Mouse (Mus musculus): Measurements from ENCODE around the gene Cd247.

Cd247 gene

DNA sequence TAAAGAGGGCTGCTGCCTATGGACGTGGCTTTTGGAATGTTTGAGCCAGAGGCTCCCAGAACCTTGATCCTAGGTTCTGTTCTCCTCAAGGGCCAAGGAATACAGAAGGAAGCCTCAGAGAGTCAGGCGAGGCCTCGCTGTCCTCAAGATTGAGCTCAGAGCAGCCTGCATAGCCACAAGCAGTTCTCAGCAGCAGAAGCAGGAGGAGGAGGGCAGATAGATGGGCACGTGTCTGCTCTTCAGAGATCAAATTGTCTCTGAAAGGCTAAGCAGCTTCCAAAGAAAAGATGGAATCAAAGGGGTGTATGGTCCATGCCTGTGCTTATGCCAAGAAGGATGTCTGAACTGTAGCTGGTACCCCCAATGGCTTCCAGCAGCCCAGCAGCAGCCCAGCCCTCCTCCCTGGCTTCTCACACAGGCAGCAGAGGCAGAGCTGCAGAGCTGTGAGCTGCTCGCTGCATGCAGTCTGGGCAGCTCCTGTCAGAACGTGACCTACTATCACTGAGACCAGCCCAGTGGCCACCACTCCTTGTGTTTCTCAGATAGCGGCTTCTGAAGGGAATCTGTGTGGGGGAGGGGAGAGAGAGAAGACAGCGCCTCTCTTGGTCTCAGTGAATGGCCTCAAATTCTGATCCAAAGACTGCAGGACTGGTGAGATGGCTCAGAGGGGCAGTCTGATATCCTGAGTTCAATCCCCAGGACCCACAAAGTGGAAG is 29.8 kb downstream of the Cd247 start:
- peak; percentile 58 for DNase-seq (ENCODE audit: low spot score)

DNA sequence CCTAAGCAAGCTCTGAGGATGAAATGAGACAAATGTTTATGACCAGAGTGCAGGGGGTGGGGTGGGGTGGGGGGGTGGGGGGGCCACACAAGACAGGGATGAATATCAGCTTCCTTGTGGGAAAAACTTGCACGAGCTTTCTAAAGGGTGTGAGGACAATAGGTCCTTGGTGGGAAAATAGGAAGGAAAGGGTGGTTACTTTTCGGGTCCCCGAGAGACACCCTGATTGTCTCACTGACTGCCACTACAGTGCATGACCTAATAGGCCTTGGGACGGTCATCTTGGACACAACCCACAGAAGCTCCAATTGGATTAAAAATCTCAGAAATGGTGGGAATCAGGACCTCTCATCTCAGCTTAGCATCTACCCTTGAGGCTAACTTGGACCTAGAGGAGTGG is 30.7 kb downstream of the Cd247 start:
- DNase-seq (ENCODE audit: low spot score): no peak

DNA sequence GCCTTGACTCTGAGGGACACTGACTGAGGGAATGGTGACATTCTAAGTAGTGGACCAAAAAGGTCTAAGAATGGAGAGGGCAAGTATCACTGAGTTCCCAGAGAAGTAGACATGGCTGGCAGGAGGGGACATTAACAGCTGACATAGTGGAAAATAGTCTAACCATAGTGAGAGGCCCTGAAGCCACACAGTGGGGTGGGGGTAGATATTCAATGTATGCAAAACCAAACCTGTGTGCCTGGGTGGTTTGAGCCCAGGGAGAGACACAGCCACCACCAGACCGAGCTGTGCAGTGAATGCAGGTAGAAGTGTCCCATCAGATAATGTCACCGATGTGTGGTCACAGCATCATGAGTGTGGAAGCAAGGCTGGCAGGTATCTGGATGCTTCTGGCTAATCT is 33.5 kb downstream of the Cd247 start:
- DNase-seq (ENCODE audit: low spot score): no peak

DNA sequence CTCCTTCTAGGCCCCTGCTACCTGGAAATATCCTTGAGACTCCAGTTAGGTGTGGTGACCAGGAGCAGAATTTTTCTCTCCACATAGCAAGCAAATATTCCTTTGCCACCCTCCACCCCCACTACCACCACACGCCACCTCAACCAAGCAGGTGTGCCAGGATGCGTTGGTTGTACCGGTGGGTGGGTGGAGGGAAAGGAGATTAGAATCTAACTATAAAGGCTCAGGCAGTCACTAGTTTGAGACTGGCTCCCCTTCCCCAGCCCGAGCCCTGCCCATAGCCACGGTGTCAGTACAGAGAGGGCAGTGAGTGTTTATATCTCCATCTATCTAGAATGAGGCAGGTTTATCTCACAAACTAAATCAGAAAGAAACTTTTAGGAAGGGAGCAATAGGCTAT is 39.7 kb downstream of the Cd247 start:
- DNase-seq (ENCODE audit: low spot score): no peak

DNA sequence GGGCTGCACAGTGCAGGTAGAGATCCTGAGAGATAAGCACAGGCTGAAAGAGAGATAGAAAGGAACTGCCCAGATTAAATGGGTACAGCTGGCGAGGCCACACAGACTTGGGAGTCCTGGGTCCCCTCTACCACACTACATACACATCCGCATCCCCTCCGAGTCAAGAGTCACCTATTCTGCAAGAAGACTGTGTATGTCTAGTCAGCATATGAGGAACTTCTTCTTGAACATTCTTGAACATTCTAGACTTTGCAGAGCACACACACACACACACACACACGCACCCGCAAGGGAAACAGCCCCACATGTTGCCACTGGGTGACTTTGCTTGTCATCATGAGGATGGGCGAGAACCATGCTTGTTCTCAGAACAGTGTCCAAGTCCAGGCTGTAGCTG is 40.1 kb downstream of the Cd247 start:
- DNase-seq (ENCODE audit: low spot score): no peak

DNA sequence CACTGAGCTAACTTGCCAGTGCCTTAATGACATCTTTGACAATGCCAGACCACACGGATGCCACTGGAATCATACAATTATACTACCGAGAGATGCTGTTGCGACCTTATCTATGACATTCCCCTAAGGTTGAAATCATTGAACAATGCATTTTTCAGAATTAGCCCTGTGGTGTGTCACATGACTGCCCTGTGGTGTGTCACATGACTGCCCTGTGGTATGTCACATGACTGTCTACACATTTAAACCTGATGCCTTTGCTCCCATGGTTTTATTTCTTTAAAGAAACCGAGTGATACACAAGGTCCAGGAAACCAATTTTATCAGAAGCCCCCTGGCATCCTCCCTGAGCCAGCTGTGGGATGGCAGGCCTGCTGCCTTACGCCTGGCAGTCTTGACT is 41.4 kb downstream of the Cd247 start:
- no peak for DNase-seq (ENCODE audit: low spot score)

DNA sequence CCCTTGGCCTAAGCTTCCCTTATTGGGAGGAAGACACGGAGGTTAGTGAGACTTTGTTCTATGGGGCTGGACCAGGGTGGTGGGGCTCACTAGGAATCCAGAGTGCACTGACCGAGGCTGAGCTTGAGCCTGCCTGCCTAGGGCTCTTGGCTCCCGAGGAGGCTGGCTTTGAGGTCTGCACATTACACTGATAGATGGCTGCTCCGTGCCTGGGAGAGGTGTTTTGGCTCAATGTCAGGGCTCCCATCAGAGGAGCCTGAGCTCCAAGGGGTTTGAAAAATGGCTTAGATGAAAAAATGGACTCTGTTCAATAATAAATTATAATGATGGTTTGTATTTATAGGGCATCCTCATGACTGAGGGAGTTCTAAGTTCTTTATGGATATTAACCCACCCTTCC is 44.8 kb downstream of the Cd247 start:
- no peak for DNase-seq (ENCODE audit: low spot score)

DNA sequence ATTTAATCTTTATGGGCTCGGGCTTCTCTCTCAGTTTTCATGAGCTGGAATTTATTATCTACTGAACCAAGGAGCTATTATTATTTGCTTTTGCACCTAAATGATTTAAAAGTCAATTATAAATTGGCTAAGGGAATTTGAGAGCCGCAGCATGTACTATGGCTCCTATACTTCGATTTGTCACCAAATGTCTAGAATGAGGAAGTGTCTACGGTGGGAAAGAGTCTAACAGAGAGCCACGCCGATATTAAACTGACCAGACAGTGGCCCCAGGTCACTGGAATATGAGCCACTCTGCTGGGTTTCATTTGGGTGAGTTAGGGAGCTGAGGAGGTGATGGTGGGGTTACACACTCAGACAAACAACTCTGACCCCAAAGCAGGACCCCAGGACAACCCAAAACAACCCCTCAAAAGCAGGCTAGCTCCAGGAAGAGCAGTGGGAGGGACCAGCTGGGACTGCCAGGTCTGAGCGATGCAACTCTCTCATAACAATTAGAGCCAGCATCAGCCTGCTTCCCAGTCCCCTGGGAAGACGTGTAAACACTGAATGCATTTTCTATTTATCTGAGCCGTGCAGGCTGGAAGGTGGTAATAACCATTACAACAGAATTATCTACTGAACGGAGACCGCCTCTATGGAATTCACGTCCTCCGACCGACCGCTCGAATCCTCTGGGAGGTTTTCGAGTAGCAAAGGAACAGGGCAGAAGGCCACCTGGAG is 45.6 kb downstream of the Cd247 start:
- DNase-seq (ENCODE audit: low spot score): no peak

DNA sequence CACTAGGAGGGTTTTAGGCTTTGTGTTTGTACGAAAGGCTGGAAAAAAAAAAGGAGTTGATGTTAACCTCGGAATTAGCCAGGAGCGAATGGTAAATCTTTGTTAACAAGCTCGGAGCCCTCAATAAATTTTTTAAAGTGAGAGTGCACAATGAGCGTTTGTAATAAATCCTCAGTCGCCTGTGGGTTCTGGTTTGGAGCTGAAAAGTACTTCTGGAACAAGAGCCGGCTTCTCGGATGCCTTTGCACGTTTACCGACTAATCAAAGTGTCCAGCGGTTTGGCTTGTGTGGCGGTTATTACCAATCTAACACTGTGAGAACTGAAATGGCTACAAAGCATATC is 46.1 kb downstream of the Cd247 start:
- no peak for DNase-seq (ENCODE audit: low spot score)

DNA sequence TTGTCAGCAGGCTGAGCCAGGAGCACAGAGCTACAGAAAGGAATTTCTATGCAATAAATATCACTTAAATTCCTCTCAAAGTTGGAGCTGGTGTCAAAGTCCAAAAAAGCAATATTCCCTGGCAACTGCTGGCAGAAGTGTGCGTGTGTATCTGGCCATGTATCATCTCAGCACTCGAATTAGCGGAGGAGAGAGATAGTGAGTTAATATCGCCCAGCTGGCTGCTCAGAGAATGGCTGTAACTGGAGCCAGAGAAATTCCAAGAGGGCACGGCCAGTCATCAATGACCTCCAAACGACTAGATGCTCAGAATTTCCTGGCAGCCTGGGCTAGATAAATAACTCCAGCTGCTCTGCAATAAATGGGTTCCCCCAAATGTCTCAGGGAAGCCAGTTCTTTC is 48.0 kb downstream of the Cd247 start:
- peak; percentile 40 for DNase-seq (ENCODE audit: low spot score)

DNA sequence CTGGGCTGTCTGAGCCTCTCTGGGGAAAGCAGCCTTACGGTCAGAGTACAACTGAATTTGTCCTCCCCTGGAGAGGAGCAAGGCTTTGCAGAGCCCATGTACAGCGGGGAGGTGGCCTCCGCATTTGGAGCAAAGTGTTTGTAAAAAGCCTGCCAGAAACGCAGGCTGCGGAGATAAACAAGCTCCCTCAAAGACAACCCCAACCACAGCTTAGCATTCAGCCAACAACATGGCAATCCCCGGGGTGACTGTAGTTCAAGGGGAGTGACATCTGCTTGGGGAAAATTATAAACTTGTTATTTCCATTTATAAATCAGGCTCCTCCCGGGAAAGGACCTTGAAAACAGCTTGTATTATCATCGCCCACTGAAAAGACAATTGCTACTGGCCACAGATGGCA is 49.1 kb downstream of the Cd247 start:
- no peak for DNase-seq (ENCODE audit: low spot score)

DNA sequence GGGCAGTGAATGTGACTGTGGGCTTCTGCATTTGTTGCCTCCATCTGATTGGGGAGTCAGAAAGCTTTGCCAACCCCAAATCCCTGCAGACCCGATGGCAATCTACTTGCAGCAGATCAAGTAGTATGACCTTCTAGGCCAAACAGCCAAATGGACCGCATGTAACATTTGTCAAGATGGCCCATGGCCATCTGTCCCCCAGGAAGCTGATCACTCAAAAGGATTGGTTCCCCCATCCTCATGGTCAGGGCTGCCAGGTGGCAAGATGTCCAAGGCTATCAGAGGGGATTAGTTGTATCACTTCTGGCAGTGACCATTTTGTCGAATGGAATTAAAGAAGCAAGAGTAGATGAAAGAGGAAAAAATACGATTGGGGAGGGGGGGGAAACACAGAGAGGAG is 50.7 kb downstream of the Cd247 start:
- DNase-seq (ENCODE audit: low spot score): no peak

DNA sequence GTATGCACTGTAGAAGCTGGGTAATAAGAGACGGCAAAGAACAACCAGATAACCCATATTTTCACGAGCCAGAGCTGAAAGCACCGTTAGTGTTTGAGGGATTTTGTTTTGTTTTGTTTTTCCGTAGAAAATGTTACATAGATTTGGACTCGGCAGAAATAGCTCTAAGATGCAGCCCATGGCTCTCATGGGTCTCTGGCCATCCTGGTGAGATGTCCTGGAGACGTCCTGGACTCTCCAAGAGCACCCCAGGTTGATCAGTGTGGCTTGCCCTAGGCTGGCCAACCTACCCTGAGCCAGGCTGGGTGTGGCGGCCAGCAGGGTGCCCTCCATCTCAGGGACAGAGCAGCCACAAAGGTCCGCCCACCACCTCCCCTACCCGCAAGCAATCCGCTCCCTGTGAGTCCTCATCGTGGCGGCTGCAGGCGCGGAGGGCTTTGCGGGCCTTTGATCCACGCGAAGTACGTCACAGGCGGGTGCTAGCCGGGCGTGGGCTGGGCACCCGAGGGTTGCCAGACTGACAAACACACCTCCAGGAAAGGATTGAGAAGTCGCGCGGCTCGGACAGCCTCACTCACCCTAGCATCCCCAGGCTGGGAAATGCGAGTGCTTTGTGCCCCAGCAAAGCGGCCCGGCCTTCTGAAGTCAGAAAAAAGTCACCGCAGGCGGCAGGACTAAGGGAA is 52.2 kb downstream of the Cd247 start:
- no peak for DNase-seq (ENCODE audit: low spot score)

DNA sequence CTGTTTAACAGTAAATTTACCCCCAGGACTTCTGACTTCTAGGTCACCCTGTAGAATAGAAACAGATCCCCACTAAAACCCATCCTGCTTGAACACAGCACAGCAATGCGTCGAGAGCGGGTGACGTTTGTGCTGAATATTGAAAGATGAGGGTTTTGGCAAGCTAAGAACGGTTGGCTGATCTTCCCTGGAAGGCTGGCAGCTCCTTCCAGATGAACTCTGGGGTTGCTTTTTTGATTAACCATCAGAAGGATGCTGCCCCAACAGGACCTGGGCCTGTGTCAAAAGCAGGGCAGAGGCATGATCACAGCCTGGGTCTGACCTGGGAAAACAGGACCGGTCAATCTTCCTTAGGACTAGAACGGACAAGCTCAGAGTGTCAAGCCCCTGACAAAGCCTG is 53.7 kb downstream of the Cd247 start:
- no peak for DNase-seq (ENCODE audit: low spot score)

DNA sequence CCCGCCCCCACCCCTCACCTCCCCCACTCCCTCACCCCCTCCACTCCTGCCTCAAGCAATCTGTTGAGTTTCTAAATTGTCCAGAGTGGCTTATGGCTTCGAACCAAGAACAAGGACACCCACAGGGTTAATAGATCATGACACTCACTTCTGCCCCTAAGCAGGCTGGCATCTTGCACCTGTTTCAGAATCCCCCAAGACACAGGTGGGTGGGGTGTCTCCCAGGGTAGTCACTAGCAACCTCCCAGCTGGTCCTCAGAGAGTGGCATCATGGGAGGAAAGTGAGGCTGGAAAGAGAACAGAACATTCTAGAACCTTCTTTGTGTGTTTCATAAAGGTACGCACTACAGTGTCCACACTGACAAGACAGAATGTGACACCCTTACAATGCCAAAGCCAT is 55.1 kb downstream of the Cd247 start:
- DNase-seq (ENCODE audit: low spot score): no peak

DNA sequence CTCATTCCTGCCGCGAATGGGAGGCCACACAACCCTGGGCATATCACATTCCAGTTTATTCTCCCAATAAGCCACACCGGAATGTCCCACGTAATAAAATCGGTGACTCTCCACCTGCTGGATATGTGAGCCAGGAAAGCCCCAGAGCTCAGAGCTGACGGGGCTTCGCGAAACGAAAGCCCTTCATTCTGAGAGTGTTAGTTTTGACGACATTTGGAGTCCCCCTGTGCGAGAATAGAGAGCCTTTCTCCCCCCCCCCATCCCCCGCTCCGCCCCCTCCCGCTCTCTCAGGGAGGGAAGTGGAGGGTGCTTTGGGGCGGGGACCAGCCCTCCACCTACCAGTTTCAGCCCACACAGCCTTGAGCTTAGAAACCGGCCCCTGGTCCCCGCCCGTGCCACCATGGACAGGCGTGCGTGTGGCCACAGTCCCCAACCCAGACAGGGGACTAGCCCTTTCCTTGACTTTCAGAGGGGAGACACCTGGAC is 56.0 kb downstream of the Cd247 start:
- DNase-seq (ENCODE audit: low spot score): peak; percentile 35

DNA sequence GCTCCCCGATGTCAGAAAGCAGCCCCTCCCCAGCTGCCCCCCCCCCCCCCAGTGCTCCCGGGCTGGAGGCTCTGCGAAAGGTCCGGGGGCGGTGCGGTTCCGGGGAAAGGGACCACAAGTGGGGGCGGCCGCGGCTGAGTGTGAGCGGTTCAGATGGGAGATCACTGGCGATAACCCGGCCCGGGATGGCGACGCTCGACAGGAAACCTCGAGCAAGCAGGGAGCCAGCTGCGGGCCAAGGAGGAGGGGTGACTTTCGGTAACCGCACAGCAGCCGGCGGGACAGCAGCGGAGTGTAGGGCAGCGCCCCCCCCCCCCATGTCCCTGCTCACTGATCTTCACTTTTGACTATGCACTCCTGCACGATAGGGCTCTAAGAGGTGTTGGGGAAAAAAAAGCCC is 56.5 kb downstream of the Cd247 start:
- DNase-seq (ENCODE audit: low spot score): peak; percentile 23

DNA sequence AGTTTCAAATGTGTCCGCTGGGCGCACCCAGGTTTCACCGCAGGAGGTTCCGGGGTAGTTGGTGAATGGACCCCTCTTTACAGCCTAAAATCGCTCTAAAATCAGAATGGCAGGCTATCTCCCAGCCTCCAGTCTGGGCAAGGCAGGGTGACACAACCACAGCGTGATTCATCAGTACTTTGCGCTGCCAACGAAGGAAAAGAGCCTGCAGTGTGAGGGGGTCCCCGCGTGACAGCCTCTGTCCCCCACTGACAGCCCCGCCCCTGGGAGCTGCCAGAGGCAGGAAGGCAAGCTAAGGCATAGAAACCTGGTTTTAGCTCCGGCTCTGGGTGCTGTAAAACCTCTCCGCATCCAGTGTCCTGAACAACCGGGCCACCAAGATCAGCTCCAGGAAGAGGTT is 56.9 kb downstream of the Cd247 start:
- DNase-seq (ENCODE audit: low spot score): no peak

DNA sequence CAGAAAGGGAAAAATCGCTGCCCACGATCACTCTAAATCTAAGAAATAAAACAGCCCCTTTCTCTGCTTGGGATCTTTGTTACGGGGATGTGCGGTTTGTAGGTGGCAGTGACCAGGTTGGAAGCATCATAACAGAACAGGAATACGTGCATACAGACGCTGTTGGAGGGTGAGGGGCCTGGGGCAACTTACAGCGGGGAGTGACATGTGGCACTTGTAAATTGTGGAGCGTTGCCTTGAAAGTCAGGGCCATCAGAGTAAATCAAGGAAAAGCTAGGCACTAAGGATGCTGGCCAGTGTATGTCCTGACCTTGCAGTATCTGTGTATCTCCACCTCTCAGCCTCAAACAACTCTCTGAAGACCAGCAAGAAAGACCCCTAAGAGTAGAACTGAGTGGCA is 59.9 kb downstream of the Cd247 start:
- no peak for DNase-seq (ENCODE audit: low spot score)

DNA sequence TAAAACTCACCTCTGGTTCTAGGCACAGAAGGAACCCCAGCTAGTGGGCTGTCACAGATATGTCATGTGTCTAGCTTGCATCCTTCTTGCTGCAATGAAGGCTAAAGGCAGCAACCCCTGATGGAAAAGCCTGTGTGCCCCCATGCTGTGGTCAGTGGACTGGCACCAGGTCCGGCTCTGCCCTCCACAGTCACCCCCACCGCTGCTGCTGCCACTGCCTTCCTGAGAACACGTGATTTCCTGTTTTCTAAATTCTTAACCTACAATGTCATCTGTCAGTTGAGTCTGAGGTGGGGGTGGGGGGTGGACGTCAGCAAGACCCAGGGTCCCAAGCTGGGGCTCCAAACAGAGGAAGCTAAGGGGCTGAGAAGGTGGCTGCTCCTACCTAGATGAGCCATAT is 60.4 kb downstream of the Cd247 start:
- no peak for DNase-seq (ENCODE audit: low spot score)

DNA sequence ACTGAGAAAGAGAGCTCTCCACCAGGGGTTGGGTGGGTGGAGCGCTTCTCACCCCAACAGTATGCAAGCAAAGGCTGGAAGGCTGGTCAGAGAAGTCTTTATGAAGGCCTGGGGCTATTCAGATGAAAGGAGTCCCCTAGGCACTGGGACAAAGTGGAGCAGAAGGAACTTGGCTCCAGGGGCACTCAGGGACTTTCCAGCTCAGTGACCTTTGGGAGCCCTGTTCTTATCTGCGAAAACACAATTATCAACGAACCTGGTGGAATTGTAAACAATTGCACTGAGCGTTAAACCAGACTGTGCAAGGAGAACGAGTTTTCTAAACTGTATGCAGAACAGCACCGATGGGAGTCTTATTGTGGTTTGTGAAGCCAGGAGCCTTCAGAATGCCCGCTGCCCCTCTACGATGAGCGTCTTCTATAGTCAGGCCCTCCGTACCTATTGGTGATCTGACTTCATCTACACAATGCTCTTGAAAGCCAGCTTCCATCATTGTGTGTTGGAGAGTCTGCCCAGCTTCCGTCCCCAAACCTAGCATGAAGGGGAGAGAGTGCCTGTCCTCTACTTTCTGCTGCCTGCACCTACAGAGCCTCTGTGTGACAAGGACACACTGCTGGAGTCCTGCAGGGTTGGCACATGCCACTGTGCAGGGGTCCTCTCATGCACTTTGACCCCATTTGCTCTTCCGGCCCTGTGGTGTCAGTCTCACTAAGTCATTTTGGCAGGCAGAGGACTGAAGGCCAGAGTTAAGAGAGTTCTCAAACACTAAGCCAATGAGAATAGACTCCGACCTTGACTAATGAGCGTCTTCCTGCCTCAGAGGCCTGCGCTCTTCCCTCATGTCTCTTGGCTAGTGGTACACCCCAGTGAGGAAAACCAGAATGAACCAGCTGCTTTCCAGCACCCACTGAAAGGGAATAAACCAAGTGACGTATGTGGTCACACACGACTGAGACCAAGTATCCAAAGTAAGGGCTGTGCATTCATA is 61.3 kb downstream of the Cd247 start:
- peak; percentile 36 for DNase-seq (ENCODE audit: low spot score)

DNA sequence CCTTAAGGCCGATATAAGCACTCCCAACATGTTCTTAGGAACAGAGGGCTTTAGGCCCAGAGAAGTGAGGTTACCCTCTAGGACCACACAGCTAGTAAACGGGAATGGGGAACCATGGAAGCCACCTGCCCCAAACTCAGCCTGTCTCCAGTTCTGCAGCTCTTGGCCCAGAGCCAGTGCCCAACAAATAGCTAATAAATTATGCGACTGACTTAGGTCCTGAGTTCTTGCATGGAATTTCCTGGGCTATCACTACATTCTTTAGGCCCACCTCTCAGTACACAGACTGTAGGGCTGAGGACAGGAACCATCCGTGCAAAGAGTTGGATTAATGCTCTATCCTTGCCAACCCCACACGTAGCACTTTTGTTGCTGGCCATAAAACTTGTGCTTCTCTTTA is 63.6 kb downstream of the Cd247 start:
- DNase-seq (ENCODE audit: low spot score): no peak

Data from yolk sac, embryonic 10.5 days (tissue).